Mouse (Mus musculus) heart, embryonic 16.5 days (tissue): ENCODE data around the gene Sf3a2. TPM values are rescaled to one million over a fixed set of nuclear protein-coding genes. Genes with fewer than 3 reads are reported as not detected.
A peak's percentile ranks its signal among the peaks of the same experiment; 100 is the strongest.

Experiments
- ATAC-seq: fragments of 200-750 bp; cut with Nextera tagmentation; replicated peaks from 2 replicates; pipeline ENCODE4 v1.8.0; 2017; ENCODE audit warnings: moderate number of reproducible peaks; ENCODE audit not compliant: insufficient read depth, low FRiP score; ENCODE audit errors: extremely low read depth
- H3K27ac ChIP-seq: fragments of 300-500 bp; sonication (generic); 2 replicates; pipeline ENCODE4 v1.5.1; 2014; ENCODE audit warnings: mild to moderate bottlenecking, low read length, control low read depth, moderate library complexity
- H3K27me3 ChIP-seq: fragments of 300-500 bp; sonication (generic); 2 replicates; pipeline ENCODE4 v1.6.1; 2014; ENCODE audit warnings: low read length, mixed read lengths; ENCODE audit not compliant: control insufficient read depth, insufficient read depth
- H3K36me3 ChIP-seq: fragments of 300-500 bp; sonication (generic); 2 replicates; pipeline ENCODE4 v1.6.1; 2014; ENCODE audit not compliant: control insufficient read depth, insufficient read depth
- H3K4me1 ChIP-seq: fragments of 300-500 bp; sonication (generic); 2 replicates; pipeline ENCODE4 v1.6.1; 2014; ENCODE audit warnings: low read length, mixed read lengths; ENCODE audit not compliant: control insufficient read depth, insufficient read depth
- H3K4me2 ChIP-seq: fragments of 300-500 bp; sonication (generic); 2 replicates; pipeline ENCODE4 v1.6.1; 2014; ENCODE audit warnings: low read depth, mild to moderate bottlenecking, control low read depth, low read length
- H3K4me3 ChIP-seq: fragments of 300-500 bp; sonication (generic); 2 replicates; pipeline ENCODE4 v1.5.1; 2014; ENCODE audit warnings: mild to moderate bottlenecking, control low read depth, low read length
- H3K9ac ChIP-seq: fragments of 300-500 bp; sonication (generic); 2 replicates; pipeline ENCODE4 v1.6.1; 2014; ENCODE audit warnings: low read length, control low read depth
- H3K9me3 ChIP-seq: fragments of 300-500 bp; sonication (generic); replicated peaks from 2 replicates; pipeline ENCODE4 v1.6.1; 2016; ENCODE audit warnings: low read length; ENCODE audit not compliant: control insufficient read depth
- WGBS: fragments of 180-500 bp; shearing (Covaris S2); extraction: QIAGEN DNeasy Blood & Tissue Kit; methylation state at CpG from one replicate; pipeline ENCODE4 v1.1.7; 2014; 5-methylcytosine and 5-hydroxymethylcytosine counted together
- polyA plus RNA-seq: library from polyadenylated mRNA; unstranded; fragments of >200 nt; fragmentation: Nextera tagmentation; extraction: Ambion mirVana; gene quantifications from 2 replicates; pipeline ENCODE4 v1.2.1, GENCODE M21; 2015

Sf3a2 gene
- polyA plus RNA-seq, 1 experiment from 2014 or later: 47.7 TPM

- Histone ChIP-seq H3K4me2 (no peak overlapping the region), H3K9ac (no peak overlapping the region), H3K4me3 (no peak overlapping the region), H3K9me3 (no peaks in the 10 kb centered on the region), H3K4me1 (peaks cover 3% of the 10 kb centered on the region), H3K27ac (no peak overlapping the region), H3K27me3 (no peaks in the 10 kb centered on the region), H3K36me3 (peaks cover 69% of the 10 kb centered on the region)
- WGBS: 89% methylated on average over 11 of the region's 11 CpGs
- no peak for ATAC-seq
These were observed 12.0 kb upstream of the Sf3a2 start for GRCm38 (mm10) chr10:80785963-80786362.

GRCm38 (mm10) chr10:80787517-80787916 lies 10.5 kb upstream of the Sf3a2 start:
- 60% methylated on average over 2 of the region's 2 CpGs for WGBS
- H3K36me3 ChIP-seq: peaks cover 75% of the 10 kb centered on the region
- H3K4me1 ChIP-seq: peaks cover 19% of the 10 kb centered on the region
- H3K27ac ChIP-seq: no peak overlapping the region
- no peaks in the 10 kb centered on the region for H3K27me3 ChIP-seq
- no peak overlapping the region for H3K4me2 ChIP-seq
- no peaks in the 10 kb centered on the region for H3K9me3 ChIP-seq
- no peak overlapping the region for H3K4me3 ChIP-seq
- no peak overlapping the region for H3K9ac ChIP-seq
- ATAC-seq: no peak

DNA sequence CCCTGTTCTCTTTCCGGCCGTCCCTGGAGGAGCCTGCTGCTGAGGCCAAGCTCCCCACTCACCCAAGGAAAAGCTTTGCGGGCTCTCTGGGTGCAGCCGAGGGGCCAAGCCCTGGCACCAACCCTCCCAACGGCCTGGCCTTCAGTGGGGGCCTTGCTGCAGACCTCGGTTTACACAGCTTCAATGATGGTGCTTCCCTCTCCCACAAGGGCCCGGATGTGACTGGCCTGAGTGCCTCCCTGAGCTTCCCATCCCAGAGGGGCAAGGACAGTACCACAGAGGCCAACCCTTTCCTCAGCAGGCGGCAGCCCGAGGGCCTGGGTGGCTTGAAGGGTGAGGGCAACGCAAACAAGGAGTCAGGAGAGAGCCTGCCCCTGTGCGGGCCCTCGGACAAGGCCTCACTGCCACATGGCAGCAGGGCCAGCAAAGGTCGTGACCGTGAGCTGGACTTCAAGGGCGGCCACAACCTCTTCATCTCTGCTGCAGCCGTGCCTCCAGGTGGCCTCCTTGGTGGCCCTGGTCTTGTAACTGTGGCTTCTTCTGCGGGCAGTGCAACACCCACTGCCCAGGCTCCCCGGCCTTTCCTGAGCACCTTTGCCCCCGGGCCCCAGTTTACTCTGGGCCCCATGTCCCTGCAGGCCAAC lies 7.1 kb upstream of the Sf3a2 start:
- ATAC-seq: no peak
- Histone ChIP-seq H3K9me3 (no peaks in the 10 kb centered on the region), H3K4me3 (no peak overlapping the region), H3K27ac (peak overlapping the region; percentile 80), H3K4me1 (peaks cover 19% of the 10 kb centered on the region), H3K27me3 (no peaks in the 10 kb centered on the region), H3K36me3 (peaks cover 70% of the 10 kb centered on the region), H3K4me2 (no peak overlapping the region), H3K9ac (no peak overlapping the region)
- WGBS: 76% methylated on average over 19 of the region's 19 CpGs

GRCm38 (mm10) chr10:80791476-80792174 lies 6.4 kb upstream of the Sf3a2 start:
- H3K27ac ChIP-seq: peak overlapping the region; percentile 80
- 51% methylated on average over 33 of the region's 33 CpGs for WGBS
- H3K4me3 ChIP-seq: no peak overlapping the region
- H3K9ac ChIP-seq: peak overlapping the region; percentile 17; the same call in 1 of the 2 replicates
- ATAC-seq: peak; percentile 61
- peaks cover 22% of the 10 kb centered on the region for H3K4me1 ChIP-seq
- peaks cover 71% of the 10 kb centered on the region for H3K36me3 ChIP-seq
- H3K4me2 ChIP-seq: peak overlapping the region; percentile 29
- H3K9me3 ChIP-seq: no peaks in the 10 kb centered on the region
- no peaks in the 10 kb centered on the region for H3K27me3 ChIP-seq

- Histone ChIP-seq H3K36me3 (peaks cover 71% of the 10 kb centered on the region), H3K4me1 (peaks cover 28% of the 10 kb centered on the region), H3K27ac (peak overlapping the region; percentile 80), H3K9me3 (no peaks in the 10 kb centered on the region), H3K4me3 (no peak overlapping the region), H3K4me2 (peak overlapping the region; percentile 29), H3K27me3 (no peaks in the 10 kb centered on the region), H3K9ac (peak overlapping the region; percentile 17; the same call in 1 of the 2 replicates)
- WGBS: 64% methylated on average over 41 of the region's 41 CpGs
- no peak for ATAC-seq
These were observed 5.6 kb upstream of the Sf3a2 start for GRCm38 (mm10) chr10:80792175-80793032.

- Histone ChIP-seq H3K4me3 (no peak overlapping the region), H3K27ac (no peak overlapping the region), H3K4me2 (no peak overlapping the region), H3K4me1 (peaks cover 28% of the 10 kb centered on the region), H3K36me3 (peaks cover 65% of the 10 kb centered on the region), H3K9ac (no peak overlapping the region), H3K9me3 (no peaks in the 10 kb centered on the region), H3K27me3 (no peaks in the 10 kb centered on the region)
- no peak for ATAC-seq
- WGBS: 90% methylated on average over 13 of the region's 13 CpGs
These were observed 4.8 kb upstream of the Sf3a2 start for GRCm38 (mm10) chr10:80793033-80793784.

DNA sequence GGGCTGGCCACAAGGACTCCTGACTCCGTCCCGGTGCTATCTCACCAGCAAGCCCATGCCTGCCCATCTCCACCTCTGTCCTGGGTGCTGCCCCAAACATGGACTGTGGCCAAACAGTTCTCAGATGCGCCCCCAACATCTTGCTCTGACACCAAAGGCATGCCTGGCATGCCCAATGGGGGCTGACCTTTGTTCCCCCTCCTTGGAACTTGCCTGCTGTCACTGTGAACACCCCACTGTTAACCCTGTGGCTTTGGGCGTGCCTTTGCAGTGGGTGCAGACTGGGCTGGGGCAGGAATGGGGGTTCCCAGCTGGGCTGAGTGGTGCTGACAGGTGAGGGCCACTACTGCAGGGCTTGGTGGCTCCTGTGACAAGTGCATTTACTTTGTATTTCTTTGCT lies 4.2 kb upstream of the Sf3a2 start:
- Histone ChIP-seq H3K36me3 (peaks cover 60% of the 10 kb centered on the region), H3K9me3 (no peaks in the 10 kb centered on the region), H3K27ac (no peak overlapping the region), H3K4me2 (no peak overlapping the region), H3K9ac (no peak overlapping the region), H3K27me3 (no peaks in the 10 kb centered on the region), H3K4me1 (peaks cover 28% of the 10 kb centered on the region), H3K4me3 (no peak overlapping the region)
- ATAC-seq: no peak
- 74% methylated on average over 4 of the region's 4 CpGs for WGBS

DNA sequence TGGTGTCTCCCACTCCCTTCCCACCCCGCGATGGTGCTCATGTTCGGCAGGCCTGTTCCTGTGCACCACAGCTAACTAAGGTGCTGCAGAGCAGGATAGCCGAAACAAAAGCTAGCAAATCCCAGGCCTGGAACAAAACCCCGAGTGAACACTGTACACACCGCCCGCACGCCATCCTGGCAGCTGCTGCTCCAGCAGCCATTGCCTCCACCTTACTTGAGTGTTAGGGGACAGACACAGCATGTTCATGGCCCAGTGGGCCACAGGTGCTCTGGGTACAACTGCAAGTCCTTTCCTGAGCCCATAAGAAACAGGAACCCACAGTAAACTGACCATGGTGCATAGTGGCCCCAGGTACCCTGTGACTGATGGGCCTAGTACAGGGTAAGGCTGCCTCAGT lies 3.2 kb upstream of the Sf3a2 start:
- no peak for ATAC-seq
- Histone ChIP-seq H3K36me3 (peaks cover 52% of the 10 kb centered on the region), H3K4me2 (no peak overlapping the region)

More for the DNA sequence above, 3.2 kb upstream of the Sf3a2 start:
- no peaks in the 10 kb centered on the region for H3K9me3 ChIP-seq
- no peaks in the 10 kb centered on the region for H3K27me3 ChIP-seq
- no peak overlapping the region for H3K9ac ChIP-seq
- no peak overlapping the region for H3K4me3 ChIP-seq
- no peak overlapping the region for H3K27ac ChIP-seq
- H3K4me1 ChIP-seq: peaks cover 32% of the 10 kb centered on the region
- WGBS: 87% methylated on average over 8 of the region's 8 CpGs
